Mouse (Mus musculus): ENCODE measurements around the gene Tlcd1.
"Not testable (repeated sequence)": the region's sequence is repeated elsewhere in the genome, so short reads cannot be mapped to it uniquely, and the experiment has no call there.

The Tlcd1 gene

DNA sequence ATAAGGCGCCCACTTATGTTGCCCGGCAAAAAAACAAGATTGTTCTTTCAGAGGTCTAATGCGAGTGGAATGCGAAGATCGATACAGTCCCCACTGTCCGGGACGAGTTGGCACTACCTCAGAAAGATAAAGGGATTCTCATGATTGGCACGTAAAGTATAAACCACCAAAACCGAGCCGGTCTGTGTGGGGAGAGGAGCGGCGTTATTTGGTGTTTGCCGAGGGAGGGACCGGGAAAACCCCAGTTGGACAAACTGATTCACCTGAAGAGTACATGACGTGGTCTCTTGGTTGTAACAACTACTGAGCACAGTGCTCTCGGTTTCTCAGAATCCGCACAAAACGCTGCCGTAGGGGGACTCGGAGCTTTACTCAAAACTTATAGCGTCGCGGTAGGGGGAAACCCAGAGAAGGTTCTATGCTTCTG, 407 bp downstream of the Tlcd1 start:
- CTCF ChIA-PET = interaction anchor here (0.6 to 2.1 kb wide), 5 partner anchors 15 to 141 kb away, joined by 3 to 8 read pairs (median 3); no protein-coding TSS in a partner anchor

DNA sequence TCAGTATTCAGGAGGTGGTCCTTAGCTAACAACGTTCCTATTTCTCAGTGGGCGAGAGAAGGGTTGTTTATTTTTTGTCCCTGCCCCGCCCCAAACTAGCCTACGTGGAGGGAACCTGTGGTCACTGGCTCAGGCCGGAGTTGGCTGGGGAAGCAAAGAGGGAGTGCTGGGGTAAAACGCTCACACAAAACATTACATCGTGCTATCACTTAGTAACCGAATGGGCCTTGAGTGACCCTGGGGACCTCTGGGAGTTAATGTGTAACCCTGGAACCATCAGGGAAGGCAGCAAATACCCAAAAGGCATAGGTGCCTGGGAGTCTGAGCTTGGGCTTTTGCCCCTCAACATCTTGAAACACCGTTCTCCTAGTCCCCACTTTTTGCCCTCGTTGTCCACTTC, 926 bp downstream of the Tlcd1 start:
- CTCF ChIA-PET = interaction anchor here (0.6 to 2.1 kb wide), 5 partner anchors 15 to 165 kb away, joined by 3 to 8 read pairs (median 3); no protein-coding TSS in a partner anchor

DNA sequence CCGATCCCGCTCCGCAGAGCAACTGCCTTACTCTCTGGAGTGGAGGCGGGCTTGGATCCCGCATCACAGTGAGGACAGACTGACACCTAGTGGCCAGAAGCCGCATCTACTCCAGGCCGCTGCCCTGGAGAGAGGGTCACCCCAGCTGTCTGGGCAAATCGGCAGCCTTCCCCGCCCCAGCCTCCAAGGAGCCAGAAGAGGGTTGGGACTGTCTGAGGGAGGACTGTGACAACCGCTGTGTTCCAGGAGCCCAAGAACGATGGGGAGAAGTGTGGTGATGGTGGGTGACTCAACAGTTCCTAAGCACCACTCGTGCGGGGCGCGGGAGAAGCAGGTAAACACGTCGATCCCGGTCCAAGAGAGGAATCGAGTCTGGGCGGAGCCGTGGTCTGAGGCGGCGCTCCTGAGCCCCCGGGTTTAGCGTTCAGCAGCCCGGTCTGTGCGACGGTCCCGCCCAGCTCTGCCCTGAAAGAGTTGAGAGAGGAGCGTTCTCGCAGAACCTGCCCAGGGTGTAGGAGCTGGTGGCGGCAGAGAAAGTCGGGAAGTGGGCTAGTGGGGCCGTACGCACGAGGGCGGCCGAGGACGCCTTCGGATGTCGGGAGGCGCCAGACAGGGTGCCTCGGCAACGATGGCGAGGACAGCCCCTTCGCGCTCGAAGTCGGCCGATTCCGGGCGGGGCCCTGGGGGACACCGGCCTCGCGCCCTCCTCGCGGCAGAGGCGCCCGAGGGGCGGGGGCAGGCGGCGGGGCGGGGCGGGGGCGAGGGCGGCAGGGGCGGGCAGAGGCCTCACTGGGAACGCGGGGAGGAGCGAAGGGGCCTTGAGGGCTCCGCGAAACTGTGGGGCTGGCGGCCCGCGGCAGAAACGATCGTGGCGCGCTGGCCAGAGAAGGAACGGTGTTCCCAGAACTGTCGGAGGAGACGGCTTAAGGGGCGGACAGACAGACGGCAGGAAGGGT, 1.7 kb downstream of the Tlcd1 start:
- CTCF ChIA-PET = interaction anchor here (0.6 to 2.1 kb wide), 4 partner anchors 20 to 166 kb away, joined by 3 to 8 read pairs (median 4); no protein-coding TSS in a partner anchor

DNA sequence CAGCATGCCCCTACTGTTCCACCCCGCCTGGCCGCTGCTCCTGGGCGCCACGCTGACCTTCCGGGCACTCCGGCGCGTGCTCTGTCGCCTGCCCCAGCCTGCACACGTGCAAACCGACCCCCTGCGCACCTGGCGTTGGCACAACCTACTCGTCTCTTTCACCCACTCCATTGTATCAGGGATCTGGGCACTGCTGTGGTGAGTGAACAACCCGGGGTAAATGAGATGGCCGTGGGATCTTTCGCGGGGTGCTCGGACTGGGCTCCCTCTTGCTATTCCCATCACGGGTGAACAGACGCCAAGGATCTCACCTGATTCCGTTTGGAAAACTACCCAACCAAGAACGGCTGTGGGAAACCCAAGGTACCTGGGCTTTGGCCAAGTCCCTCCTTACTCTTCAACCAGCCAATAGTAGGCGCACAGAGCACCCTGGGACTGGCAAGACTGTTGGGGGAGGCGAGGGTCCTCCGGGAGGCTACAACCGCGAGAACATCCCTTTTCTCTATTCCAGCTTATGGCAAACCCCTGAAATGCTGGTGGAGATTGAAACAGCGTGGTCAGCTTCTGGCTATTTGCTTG, 2.4 kb downstream of the Tlcd1 start:
- CTCF ChIA-PET = interaction anchor here (0.7 to 2.1 kb wide), 3 partner anchors 20 to 133 kb away, joined by 3 to 8 read pairs (median 3); no protein-coding TSS in a partner anchor

DNA sequence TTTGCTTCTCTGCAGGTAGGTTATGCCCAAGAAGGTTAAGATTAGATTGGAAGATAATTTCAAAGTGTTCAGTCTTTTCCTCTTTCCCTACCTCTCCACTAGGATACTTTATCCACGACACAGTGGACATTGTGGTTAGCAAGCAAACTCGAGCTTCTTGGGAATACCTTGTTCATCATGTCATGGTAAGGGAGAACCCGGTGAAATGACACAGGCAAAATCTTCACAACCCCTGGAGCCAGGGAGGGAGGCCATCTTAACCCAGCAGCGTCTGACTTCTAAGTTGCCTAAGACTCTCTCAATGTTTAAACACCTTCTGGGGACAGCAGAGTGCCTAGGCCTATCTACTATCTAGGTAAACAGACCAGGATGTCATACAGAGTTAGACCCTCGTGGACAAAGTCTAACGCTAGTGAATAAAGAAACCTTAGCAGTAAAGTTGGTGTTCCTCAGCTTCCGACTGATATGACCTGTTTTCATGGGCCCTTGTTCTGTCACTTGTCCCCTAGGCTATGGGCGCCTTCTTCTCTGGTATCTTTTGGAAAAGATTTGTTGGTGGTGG, 3.0 kb downstream of the Tlcd1 start:
- CTCF ChIA-PET = interaction anchor here (0.7 to 0.8 kb wide), 3 partner anchors 83 to 132 kb away, joined by 3 to 6 read pairs (median 3); no protein-coding TSS in a partner anchor

DNA sequence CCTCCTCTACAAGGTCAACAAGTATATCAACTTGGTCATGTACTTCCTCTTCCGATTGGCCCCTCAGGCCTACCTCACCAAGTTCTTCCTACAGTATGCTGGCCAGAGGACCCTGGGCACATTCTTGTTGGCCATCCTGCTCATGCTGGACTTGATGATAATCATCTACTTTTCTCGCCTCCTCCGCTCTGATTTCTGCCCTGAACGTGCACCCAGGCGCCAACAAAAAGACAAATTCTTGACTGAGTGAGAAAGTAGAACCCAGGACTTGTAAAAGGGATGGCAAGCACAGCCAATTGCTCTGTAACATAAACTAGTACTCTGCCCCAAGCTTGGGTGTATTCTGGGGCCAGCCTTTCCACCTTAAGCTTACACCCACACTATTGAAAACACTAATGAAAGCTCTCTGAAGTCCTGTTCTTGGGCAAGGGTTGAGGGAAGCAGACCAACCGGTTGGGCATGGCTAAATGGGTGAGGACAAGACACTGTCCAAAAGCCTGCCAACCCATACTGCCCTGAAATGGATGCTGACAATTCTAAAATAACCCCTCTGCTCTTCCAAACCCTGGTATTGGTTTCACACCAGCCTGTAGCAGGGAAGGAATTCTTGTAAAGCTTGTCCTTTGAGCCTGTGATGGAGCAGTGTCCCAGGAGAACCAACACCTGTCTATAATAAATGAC, 3.7 kb downstream of the Tlcd1 start:
- CTCF ChIA-PET = interaction anchor here (0.7 kb wide), 1 partner anchor 82 kb away, joined by 6 read pairs; no protein-coding TSS in a partner anchor

DNA sequence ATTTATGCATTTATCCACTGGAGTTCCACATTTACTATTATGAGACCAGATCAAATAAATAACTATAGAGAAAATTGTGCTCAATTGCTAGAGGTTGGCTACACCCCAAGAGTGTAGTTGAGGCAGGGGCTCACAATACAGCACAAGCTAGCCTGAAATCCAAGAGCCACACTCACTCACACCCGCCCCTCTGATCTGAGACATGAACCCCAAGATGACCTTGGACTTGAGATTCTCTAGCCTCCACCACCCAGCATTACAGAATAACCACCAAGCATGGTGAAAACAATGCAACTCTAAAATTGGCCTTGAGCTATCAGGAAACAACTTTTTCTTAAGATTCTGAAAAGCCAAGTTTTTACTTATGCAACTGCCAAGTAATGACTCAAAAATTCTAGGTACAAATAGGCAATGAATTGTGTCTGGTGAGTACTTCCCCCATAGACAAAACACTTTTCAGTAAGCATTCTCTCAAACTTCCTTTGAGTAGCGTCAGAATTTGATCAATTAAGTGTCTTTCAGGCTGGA, 5.4 kb downstream of the Tlcd1 start:
- CTCF ChIA-PET = no interaction called here

DNA sequence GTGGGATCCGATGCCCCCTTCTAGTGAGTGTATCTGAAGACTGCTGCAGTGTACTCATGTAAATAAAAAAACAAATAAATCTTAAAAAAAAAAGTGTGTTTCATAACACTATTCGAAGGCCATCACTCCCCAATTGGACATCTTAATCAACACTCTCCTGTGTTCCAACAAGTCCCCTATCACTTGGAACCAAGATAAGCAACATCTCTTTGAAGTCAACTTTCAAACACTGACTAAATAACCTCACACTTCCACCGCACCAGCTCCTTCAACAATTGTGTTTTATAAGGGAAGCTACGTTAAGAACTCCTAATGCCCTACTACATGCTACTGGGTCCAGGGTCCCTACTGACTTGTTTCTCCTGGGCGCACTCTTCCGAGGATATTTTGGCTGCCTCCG, 5.9 kb downstream of the Tlcd1 start:
- CTCF ChIA-PET = no interaction called here

DNA sequence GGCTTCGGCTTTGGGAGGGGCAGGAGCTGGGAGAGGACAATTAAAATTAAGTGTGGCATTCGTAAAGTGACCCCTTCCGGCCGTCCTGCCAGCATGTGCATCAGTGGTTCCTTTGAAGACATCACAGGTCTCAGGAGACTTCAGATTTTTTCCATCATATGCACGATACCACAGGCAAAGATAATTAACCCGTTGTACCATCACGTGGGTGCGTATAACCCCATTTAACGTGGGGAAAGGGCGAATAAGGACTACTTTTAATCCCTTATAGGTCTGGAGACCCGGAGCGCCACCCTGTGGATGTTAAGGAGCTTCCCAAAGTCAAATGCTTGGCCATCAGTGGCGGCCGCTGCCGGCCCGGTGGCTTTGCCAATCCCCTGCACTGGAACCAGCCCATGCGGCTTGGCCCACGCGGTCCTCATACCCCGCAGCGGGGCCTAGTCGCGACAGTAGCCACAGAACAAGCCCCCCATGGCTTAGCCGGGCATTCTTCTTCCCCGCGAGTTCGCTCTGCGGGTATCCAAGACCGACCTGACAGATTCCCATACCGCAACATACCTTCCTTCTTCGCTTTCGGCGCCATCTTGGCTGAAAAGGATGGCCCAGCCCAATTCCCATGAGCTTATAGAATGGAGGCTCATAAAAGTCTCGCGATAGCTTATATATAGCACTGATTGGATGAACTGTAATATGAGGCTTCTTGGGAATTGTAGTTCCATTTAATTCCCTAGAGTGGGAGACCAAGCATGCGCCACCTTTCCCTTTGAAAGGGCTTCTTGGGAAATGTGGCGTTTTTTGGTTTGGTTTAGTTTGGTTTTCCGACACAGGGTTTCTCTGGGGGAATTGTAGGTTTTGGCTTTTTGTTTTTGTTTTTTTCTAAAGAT, 6.7 kb downstream of the Tlcd1 start, which contains the start of gene Rpl23a:
TSS of gene Rpl23a (minus strand) at position 624 of the 884 bp plus-strand sequence.
- CTCF ChIA-PET = no interaction called here

DNA sequence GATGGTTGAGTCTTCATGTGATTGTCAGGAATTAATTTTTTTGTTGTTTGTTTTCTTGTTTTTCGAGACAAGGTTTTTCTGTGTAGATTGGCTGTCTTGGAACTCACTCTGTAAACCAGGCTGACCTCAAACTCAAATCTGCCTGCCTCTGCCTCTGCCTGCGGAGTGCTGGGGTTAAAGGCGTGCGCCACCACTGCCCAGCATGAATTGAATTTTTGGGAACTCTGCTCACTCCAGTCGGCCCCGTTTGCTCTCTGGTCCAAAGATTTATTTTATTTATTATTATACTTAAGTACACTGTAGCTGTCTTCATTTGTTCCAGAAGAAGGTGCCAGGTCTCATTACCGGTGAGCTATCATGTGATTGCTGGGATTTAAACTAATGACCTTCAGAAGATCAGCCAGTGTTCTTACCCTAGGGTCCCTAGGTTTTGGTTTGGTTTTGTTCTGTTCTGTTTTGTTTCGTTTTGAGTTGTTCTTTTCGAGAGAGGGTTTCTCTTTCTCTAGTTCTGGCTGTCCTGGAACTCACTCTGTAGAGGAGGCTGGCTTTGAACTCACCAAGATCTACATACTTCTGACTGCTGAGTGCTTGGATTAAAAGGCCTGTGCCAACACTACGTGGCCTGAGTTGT, 7.5 kb downstream of the Tlcd1 start:
- CTCF ChIA-PET = no interaction called here

DNA sequence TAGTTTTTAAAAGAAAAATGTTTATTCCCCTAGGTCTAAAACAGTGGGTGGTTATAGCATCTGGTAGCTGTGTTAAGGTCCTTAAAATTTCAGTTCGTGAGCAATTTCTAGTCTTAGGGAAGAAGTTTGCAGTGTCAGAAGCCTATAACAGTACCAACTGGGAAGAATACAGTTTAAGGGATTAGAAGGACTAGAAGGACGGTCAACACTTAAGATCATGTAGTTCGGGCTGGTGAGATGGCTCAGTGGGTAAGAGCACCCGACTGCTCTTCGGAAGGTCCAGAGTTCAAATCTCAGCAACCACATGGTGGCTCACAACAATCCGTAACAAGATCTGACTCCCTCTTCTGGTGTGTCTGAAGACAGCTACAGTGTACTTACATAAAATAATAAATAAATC, 8.2 kb downstream of the Tlcd1 start:
- CTCF ChIA-PET = not testable (repeated sequence)

DNA sequence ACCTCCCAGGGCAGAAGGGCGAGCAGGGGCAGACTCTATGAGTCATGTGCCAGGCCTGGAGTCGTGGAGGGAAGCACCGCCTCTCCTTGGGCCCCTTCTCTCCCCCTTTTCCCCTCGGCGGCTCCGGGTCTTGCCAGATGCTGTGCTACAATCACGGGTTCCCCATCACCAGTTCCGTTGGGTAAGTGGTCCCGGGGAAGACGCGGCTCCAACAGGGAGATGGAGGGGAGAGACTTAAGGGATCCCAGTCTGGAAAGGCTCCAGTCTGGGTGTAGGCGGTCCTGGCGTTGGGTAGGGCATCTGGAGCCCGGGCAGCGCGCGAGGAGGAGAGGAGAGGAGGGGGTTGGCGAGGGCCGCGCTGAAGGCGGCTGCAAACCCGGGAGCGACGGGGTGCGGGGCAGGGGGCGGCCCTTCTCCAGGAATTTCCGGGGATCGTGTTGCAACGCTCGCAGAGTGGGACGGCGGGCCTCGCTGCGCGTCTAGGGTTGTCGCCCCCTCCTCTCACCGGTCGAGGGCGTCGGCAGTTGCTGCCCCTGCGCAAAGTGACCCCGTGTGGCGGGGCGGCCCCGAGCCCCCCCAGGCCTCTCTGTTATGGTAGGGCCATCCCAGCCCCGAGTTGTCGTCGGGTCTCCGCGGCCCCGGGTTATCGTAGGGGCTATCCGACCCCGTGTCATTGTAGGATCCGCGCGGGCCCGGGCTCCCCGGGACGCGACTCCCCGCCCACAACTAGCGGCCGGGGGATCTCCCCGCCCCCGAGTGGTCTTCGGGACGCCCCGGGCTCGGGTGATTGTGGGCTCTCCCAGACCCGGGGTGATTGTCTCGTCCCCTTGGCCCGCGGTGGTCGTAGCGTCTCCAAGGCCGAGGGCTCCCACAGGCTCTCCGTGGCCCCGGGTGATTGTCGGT, 12.1 kb downstream of the Tlcd1 start, which contains the start of gene Rab34:
TSS of gene Rab34 (plus strand) at position 100 of the 903 bp plus-strand sequence.
- CTCF ChIA-PET = interaction anchor here (0.6 to 0.9 kb wide), 2 partner anchors 14 to 23 kb away, joined by 3 read pairs; no protein-coding TSS in a partner anchor

DNA sequence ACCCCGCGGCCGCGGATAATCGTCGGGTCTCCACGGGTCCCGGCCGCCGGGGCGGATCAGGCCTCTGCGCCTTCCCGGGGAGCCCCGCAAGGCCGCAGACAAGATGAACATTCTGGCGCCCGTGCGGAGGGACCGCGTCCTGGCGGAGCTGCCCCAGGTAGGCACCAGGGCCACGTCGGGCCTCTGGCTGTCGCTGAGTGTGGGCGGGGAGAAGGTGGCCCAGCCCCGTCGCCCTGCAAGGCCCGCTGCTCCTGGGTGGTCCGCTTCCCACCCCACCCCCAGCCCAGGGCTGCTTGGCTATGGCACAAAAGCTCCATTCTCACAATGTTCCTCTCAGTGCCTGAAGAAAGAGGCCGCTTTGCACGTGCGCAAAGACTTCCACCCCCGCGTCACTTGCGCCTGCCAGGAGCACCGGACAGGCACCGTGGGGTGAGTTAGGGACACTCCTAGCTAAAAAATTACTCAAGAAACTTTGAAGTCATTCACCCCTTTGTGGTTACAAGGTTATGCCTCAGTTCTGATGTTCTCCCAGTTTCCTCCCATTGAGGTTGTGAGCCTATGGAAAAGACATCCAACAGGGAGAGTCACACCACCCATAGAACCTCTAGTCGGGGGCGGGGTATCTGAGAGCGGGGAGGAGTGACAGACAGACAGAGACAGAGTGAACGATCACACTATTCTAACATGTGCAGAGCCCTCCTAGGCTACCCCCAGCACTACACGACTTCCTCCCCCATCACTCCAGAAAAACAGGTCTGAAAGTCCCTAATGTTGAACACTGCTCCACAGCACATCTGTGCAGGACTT, 12.9 kb downstream of the Tlcd1 start:
- CTCF ChIA-PET = interaction anchor here (0.6 to 0.9 kb wide), 2 partner anchors 15 to 22 kb away, joined by 3 read pairs; no protein-coding TSS in a partner anchor

DNA sequence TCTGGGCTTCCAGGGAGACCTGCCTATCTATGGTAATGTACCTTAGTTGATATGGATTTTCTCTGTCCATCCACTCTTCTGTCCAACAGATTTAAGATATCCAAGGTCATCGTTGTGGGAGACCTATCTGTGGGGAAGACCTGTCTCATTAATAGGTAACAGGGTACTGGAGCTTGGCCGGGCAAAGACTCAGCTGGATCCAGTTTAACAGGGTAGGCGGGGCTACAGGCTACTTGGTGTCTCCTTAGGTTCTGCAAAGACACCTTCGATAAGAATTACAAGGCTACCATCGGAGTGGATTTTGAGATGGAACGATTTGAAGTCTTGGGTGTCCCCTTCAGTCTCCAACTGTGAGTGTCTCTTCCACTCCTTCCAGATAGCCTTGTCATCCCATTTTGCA, 13.5 kb downstream of the Tlcd1 start:
- CTCF ChIA-PET = interaction anchor here (0.6 to 0.9 kb wide), 2 partner anchors 21 to 64 kb away, joined by 3 to 6 read pairs; no protein-coding TSS in a partner anchor

DNA sequence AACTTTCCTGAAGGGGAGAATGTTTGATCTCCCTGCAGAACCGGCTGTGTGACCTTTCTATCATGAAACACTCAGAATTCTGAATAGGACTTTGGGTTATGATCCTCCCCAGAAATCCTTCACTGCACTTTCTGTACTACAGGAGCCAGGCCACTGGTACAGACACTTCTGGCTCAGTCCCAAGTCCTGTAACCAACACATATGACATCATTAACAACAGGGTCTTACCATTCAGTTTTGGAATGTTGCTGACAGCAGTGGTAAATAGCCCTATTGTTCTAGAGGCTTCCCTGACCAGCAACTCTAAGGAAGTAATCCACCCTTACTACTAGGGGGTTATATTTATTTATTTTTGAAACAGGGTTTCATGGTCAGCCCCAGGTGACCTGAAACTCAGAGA, 16.6 kb downstream of the Tlcd1 start, which contains the start of gene Proca1:
TSS of gene Proca1 (plus strand) at position 280 of the 400 bp plus-strand sequence.
- CTCF ChIA-PET = no interaction called here

DNA sequence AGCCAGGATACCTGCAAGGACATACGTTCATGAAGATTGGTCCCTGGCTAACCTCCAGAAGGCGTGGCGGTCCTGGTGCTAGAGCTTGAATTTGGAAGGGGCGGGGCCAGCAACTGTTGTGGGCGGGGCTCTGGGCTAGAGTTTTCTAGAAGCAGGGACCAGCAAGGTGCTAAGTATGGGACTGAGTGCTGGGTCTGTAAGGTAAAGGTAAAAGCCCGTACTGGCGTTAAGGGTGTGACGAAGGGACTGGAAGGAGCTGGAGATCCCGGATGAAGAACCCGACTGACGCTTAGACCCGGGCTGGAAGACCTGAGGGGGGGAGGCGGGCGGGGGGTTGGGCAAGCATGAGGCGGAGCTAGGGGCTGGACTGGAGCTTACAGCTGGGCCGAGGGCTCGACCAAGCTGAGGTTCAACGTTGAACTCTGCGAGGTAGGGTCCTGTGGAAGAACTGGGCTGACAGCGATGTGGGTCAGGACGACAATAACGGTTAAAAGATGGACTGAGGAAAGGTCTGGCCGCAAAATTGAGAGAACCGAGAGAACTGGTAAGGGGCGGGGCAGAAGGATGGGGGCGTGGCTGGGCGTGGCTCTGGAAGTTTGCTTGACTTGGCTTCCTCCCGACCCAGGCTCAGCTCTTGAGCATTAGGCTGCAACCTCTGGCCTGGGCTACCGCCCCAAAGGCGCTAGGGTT, 18.0 kb downstream of the Tlcd1 start:
- CTCF ChIA-PET = no interaction called here
